Mouse (Mus musculus) layer of hippocampus, adult 9-11 months (tissue): ENCODE data around the gene Cwh43.
"Not testable (repeated sequence)": the region's sequence is repeated elsewhere in the genome, so short reads cannot be mapped to it uniquely, and the experiment has no call there.

ENCODE experiments used
- DNase-seq: peaks from one replicate; pipeline ENCODE4 v3.0.0; 2022

Cwh43 gene

GRCm38 (mm10) chr5:73480700-73481099 lies 74.8 kb downstream of the Cwh43 start, which contains the start of gene Dcun1d4:
Gene Dcun1d4, plus strand, starts transcription at chr5:73481000.
- DNase-seq, result no peak

GRCm38 (mm10) chr5:73481401-73481800 lies 75.5 kb downstream of the Cwh43 start:
- no peak for DNase-seq

GRCm38 (mm10) chr5:73482381-73482780 lies 76.5 kb downstream of the Cwh43 start:
- DNase-seq, result not testable (repeated sequence)

GRCm38 (mm10) chr5:73484016-73484615 lies 78.2 kb downstream of the Cwh43 start:
- DNase-seq, result no peak

GRCm38 (mm10) chr5:73486451-73486850 lies 80.6 kb downstream of the Cwh43 start:
- DNase-seq, result no peak

GRCm38 (mm10) chr5:73489915-73490314 lies 84.0 kb downstream of the Cwh43 start:
- no peak for DNase-seq

GRCm38 (mm10) chr5:73490596-73491073 lies 84.8 kb downstream of the Cwh43 start:
- peak; percentile 100 for DNase-seq

- no peak for DNase-seq
Observed at GRCm38 (mm10) chr5:73491074-73491836, 85.4 kb downstream of the Cwh43 start.

- DNase-seq, result peak; percentile 93
Observed at GRCm38 (mm10) chr5:73491837-73492720, 86.2 kb downstream of the Cwh43 start.

GRCm38 (mm10) chr5:73497401-73497800 lies 91.5 kb downstream of the Cwh43 start:
- no peak for DNase-seq

- no peak for DNase-seq
Observed at GRCm38 (mm10) chr5:73498559-73498958, 92.7 kb downstream of the Cwh43 start.

- DNase-seq, result no peak
Observed at GRCm38 (mm10) chr5:73500867-73501440, 95.1 kb downstream of the Cwh43 start.

GRCm38 (mm10) chr5:73502422-73502821 lies 96.5 kb downstream of the Cwh43 start:
- no peak for DNase-seq
